Mouse (Mus musculus) left cerebral cortex, adult 9 months (tissue): ENCODE measurements around the gene Sfi1.
"Not testable (repeated sequence)": the region's sequence is repeated elsewhere in the genome, so short reads cannot be mapped to it uniquely, and the experiment has no call there.

Experiments used
- DNase-seq, 2 experiments: peaks; one replicate each; pipeline ENCODE4 v3.0.0; 2022; ENCODE audit warnings: low spot score in 2 of 2

Gene Sfi1

GRCm38 (mm10) chr11:3145359-3146165 is 47.7 kb downstream of the Sfi1 start:
- DNase-seq: not testable (repeated sequence)

GRCm38 (mm10) chr11:3143984-3144383 is 49.3 kb downstream of the Sfi1 start:
- DNase-seq: not testable (repeated sequence)

GRCm38 (mm10) chr11:3142413-3142812 is 50.9 kb downstream of the Sfi1 start:
- DNase-seq: peak; percentile 81 to 93

- not testable (repeated sequence) for DNase-seq
These were observed 52.2 kb downstream of the Sfi1 start for GRCm38 (mm10) chr11:3140967-3141535.

GRCm38 (mm10) chr11:3138323-3138722 is 54.9 kb downstream of the Sfi1 start:
- DNase-seq: not testable (repeated sequence)

- DNase-seq: not testable (repeated sequence)
These were observed 56.0 kb downstream of the Sfi1 start for GRCm38 (mm10) chr11:3137279-3137678.

- DNase-seq: not testable (repeated sequence)
These were observed 57.3 kb downstream of the Sfi1 start for GRCm38 (mm10) chr11:3135956-3136355.

- DNase-seq: not testable (repeated sequence)
These were observed 57.9 kb downstream of the Sfi1 start for GRCm38 (mm10) chr11:3135391-3135790.

- DNase-seq: not testable (repeated sequence)
These were observed 59.9 kb downstream of the Sfi1 start for GRCm38 (mm10) chr11:3133360-3133759.

GRCm38 (mm10) chr11:3132957-3133356 is 60.3 kb downstream of the Sfi1 start:
- not testable (repeated sequence) for DNase-seq

- DNase-seq: peak in 1 of 2 experiments; percentile 79
These were observed 61.3 kb downstream of the Sfi1 start for GRCm38 (mm10) chr11:3132001-3132400.

GRCm38 (mm10) chr11:3129852-3130251 is 63.4 kb downstream of the Sfi1 start:
- DNase-seq: peak in 1 of 2 experiments; percentile 90

- not testable (repeated sequence) for DNase-seq
These were observed 64.0 kb downstream of the Sfi1 start for GRCm38 (mm10) chr11:3129276-3129675.

- DNase-seq: not testable (repeated sequence)
These were observed 65.9 kb downstream of the Sfi1 start for GRCm38 (mm10) chr11:3127303-3127795.

- peak; percentile 95 to 100 for DNase-seq
These were observed 66.6 kb downstream of the Sfi1 start for GRCm38 (mm10) chr11:3126478-3127302.

- not testable (repeated sequence) for DNase-seq
These were observed 67.3 kb downstream of the Sfi1 start for GRCm38 (mm10) chr11:3125922-3126321.

- not testable (repeated sequence) for DNase-seq
These were observed 68.1 kb downstream of the Sfi1 start for GRCm38 (mm10) chr11:3124932-3125810.

- no peak for DNase-seq
These were observed 78.9 kb downstream of the Sfi1 start for GRCm38 (mm10) chr11:3114403-3114802.

GRCm38 (mm10) chr11:3106154-3106553 is 87.1 kb downstream of the Sfi1 start:
- no peak for DNase-seq

- DNase-seq: no peak
These were observed 88.0 kb downstream of the Sfi1 start for GRCm38 (mm10) chr11:3105261-3105731.
